Mouse (Mus musculus) brain, embryonic 18.5 days (tissue): ENCODE data around the gene Fgf12.

ENCODE experiments used
- DNase-seq: peaks from one replicate; pipeline ENCODE4 v3.0.0-alpha.2; 2012; ENCODE audit warnings: low read depth, low spot score

Fgf12 gene

GRCm38 (mm10) chr16:28336700-28337099 lies 416.2 kb downstream of the Fgf12 start:
- no peak for DNase-seq

DNA sequence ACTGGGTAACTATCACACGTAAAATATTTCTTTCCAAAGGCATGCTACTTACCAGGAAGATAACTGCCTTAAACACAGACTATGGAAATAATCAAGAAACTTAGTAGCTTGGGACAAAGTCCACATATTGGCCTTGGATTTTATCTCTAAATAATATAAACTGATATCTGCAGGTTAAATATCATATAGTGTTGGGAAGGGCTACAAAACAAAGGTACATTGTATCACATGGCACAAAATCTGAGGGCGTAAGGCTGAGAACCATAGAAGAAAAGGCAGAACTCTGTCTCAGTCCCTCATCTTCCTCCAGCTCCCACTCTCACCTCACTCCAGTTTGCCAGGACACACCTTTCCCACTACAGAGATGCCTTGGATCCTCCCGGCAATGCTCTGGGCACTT lies 417.8 kb downstream of the Fgf12 start:
- DNase-seq, result no peak

- no peak for DNase-seq
Observed at GRCm38 (mm10) chr16:28323576-28323975, 429.3 kb downstream of the Fgf12 start.

DNA sequence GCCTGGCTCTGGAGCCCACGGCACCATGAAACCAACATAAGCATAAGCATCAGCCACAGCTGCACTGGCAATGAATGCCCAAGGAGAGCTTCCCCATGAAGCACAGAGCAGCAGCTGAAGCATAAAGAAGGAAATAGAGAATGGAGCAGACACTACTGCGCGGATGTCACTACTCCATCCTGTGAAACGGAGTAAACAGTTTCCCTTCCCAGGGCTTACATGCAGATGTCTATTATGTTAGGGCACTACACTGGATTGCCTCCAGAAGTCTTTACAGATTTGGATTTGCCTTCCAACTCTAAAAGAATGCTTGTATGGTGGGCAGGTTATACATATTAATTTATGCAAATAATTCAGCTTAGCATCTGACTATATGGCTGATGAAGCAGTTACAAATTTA lies 441.2 kb downstream of the Fgf12 start:
- DNase-seq, result peak; percentile 16

GRCm38 (mm10) chr16:28303889-28304288 lies 449.0 kb downstream of the Fgf12 start:
- no peak for DNase-seq

DNA sequence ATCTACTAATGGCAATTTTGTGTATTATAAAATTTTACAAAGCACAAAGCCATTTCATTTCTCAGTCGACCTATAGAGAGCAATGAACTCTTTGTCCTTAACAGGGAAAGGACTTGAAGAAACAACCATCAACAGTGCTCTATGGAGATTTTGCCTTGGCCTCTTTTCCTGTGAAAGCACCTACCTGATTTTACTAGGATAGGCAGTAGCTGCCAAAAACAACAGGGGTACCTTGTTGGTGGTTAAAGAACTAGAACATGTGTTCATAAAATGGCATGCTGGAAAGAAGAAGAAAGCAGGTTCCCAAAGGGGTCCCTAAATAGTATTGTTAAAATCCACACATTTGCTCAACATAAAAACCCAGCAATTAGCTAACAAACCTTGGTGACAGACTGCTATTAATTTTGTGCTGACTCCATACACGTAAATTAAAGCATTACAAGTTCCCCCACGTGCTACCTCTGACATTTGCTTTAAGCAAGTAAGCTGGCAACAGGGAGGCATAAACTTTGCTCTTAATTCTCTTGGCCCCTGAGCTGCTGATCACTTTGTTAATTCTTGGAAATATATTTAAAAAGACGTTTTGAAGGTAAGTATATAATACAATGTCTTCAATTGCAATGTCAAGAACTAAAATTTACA lies 463.1 kb downstream of the Fgf12 start:
- no peak for DNase-seq

GRCm38 (mm10) chr16:28257904-28258303 lies 495.0 kb downstream of the Fgf12 start:
- no peak for DNase-seq

DNA sequence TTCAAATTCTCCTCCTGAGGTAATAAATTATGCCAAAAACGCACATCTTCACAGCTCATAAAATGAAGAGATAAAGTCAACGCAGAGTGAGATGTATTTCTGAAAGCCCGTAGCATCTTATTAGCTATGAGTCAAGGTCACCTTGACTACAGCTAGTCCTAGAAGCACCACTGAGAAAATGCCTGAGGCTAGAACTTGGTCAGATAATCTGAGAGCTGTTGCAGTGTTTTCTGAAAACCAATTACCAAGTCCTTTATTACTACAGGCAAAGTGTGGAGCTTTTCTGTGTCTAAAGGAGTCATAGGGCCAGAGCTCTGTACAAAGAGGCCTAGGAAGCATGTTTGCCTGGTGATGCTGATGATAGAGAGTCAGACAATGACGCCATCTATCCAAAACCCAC lies 498.6 kb downstream of the Fgf12 start:
- no peak for DNase-seq

DNA sequence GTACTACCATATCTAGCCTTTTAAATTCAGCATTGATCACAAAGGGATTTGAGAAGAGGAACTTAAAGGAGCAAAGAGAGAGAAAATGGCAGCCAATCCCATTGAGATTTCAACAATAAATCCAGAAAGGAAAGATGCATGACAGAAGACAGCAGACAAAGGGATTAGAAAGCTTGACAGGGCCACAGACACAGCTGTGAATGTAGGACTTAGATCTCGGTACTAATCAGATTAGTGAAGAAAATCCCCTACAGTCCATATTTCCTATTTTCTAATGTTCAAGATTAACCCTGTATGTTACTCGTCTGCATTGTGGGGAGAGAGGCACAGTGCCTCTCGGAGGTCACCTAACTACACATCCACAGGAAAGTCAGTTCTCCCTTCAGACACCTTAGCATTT lies 500.9 kb downstream of the Fgf12 start:
- DNase-seq, result no peak

DNA sequence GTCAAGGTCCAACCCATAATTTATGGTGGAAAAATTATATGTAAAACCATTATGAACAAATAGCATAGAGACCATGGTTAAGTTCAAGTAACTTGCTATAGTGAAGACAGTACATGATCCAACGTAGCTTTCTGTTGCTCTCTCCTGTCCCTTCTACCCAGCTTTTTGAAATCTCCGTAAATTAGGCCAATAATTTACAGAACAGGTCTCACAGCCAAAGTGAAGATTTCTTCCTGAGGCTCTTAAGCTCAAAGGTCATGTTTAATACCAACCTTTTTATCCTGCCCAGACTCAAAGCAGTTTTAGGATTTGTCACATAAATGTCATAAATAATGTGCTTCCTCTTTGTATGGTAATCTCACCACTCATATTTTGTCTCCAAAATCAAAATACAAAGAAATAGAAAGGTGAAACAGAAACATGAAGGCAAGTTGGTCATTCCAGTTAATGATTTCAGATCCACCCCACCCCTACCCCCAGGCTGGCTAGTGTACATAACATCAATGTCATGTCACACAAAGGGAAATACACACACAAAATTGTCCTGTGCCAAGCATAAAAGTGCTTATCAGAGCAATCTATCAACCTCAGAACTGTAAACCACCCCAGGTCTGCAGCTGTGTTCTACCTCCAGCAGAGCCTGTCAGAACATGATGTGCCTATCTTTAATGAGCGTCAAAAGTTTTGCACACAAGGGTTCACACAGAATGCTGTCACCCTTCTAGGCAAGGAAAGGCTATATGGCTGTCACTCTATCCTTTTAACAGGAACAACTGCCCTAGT lies 509.8 kb downstream of the Fgf12 start:
- DNase-seq, result no peak

GRCm38 (mm10) chr16:28239382-28239781 lies 513.5 kb downstream of the Fgf12 start:
- no peak for DNase-seq

- peak; percentile 24 for DNase-seq
Observed at GRCm38 (mm10) chr16:28238019-28238868, 514.6 kb downstream of the Fgf12 start.

DNA sequence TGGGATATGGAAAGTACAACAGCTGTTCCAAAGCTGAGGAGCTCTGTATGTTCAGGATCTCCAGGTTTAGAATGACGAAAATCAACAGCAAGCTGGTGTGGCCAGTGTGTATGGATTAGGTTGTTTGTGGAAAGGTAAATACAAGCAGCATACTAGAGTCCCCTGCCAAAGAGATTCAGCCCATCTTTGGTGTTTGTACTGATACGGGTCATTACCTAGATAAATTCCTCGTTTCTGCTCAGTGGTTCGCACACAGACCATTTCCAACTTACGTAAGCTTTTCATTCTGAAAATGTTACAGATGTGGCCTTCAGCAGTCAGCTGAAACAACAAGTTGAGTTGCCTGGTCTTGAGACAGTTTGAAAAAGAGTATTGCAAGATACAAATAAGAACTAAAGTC lies 536.9 kb downstream of the Fgf12 start:
- DNase-seq, result no peak

GRCm38 (mm10) chr16:28212411-28212810 lies 540.5 kb downstream of the Fgf12 start:
- DNase-seq, result no peak

DNA sequence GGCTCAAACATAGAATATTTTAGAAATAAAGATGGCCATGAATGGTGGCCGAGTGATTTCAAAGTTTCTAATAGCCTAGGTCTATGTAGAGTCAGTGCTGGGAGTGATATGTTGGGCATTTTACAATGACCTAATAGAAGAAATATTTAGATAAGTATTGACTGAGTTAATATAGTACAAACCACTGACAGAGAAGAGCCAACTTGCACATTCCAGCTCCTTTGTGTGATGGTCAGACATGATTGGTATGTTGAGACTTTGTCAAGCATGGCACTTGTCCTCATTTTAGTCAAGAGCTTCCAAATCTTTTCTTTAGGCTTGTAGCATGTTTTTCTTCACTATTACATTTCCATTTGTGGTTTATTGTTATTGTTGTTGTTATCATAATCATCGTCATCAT lies 596.4 kb downstream of the Fgf12 start:
- DNase-seq, result no peak

DNA sequence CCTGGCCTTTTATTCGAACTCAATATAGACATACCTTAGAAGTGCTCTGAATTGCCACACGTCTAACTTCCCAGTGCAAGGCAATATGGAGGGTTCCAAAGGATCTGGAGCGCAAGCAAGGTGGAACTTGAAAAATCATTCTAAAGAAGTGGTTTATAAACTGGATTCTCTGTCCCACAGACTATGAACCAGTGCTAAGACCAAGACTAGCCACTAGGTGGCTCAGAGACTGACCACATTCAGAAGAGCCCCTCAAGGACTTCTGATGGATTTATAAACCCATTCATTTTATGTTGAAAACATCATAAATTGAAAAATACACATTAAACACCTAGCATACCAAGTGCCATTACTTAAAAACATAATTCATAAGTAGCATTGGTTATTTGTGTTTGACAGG lies 611.9 kb downstream of the Fgf12 start:
- DNase-seq, result no peak

- DNase-seq, result no peak
Observed at GRCm38 (mm10) chr16:28127006-28127405, 625.9 kb downstream of the Fgf12 start.
